Mouse (Mus musculus): ENCODE data around the gene Col2a1.

- TF ChIP-seq POLR2A (IDR thresholded peaks at IDR 0.05; ENCODE audit: borderline replicate concordance, extremely low read depth, insufficient read depth, insufficient read length, poor library complexity, severe bottlenecking), result no peak
- peak; percentile 26; the same call in 1 of the 2 replicates for TF ChIP-seq CTCF (IDR thresholded peaks at IDR 0.05; ENCODE audit: borderline replicate concordance, extremely low read depth, insufficient read depth, insufficient read length)
Observed at GRCm38 (mm10) chr15:97992027-97992711, 12.3 kb downstream of the Col2a1 start.
